14 mouse cellular contexts compared by ENCODE assay signal in the genomic region with DNA sequence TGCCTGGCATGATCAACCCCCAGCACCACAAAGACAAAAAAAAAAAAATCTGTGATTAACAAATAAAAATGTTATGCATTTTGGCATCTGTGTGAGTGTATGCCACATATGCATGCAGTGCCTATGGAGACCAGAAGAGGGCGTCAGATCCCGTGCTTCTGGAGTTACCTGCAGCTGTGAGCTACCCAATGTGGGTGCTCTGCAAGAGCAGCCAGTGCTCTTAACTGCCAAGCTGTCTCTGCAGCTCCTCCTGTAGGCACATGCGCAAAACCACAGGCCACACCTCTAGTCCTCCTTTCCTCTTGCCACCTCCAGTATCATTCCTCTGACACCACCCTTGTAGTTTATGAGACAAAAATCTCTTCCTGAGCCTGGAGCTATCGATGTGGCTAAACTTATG. TPM values are rescaled to one million over a fixed set of nuclear protein-coding genes. Genes with fewer than 3 reads are reported as not detected.
DNase-seq lines count a peak whose midpoint lies in the region; ATAC-seq and TF ChIP-seq lines count a peak whose summit lies in the region.
"Had no signal": no experiment of that assay in that cellular context is flagged by ENCODE, and none has a peak within 500 bp of the region (broad histone marks: within the 10 kb centered on the region; RNA-seq: fewer than 3 reads in every experiment).

No protein-coding gene starts in this region.

- no peak overlapping the region for H3K27ac ChIP-seq in kidney, postnatal 0 days
- H3K27ac ChIP-seq in kidney, embryonic 14.5 days (ENCODE audit: low read depth, low read length) = no peak overlapping the region
- H3K27ac ChIP-seq in liver, embryonic 14.5 days = peak overlapping the region; percentile 33
- no peak overlapping the region for H3K27ac ChIP-seq in limb, embryonic 10.5 days

- H3K4me2 ChIP-seq in kidney, postnatal 0 days (ENCODE audit: low read length) = no peak overlapping the region
- no peak overlapping the region for H3K4me2 ChIP-seq in kidney, embryonic 14.5 days (replicated peaks; ENCODE audit: low read depth, low read length)
- H3K4me2 ChIP-seq in liver, embryonic 14.5 days (ENCODE audit: low read depth) = no peak overlapping the region

- TF ChIP-seq CTCF in kidney, postnatal 0 days (IDR thresholded peaks at IDR 0.05; ENCODE audit: low read depth) = peak; percentile 39; the same call in 1 of the 2 replicates
- peak; percentile 76 for TF ChIP-seq CTCF in E14TG2a.4 (conservative IDR thresholded peaks at IDR 0.05; ENCODE audit: low read length)
- peak; percentile 82 for TF ChIP-seq CTCF in liver, embryonic 14.5 days (IDR thresholded peaks at IDR 0.05; ENCODE audit: low read depth)

- no peak for ATAC-seq in kidney, postnatal 0 days (replicated peaks; ENCODE audit: low FRiP score, low read depth)
- no peak for ATAC-seq in kidney, embryonic 14.5 days (ENCODE audit: low FRiP score, low TSS enrichment)
- no peak for ATAC-seq in liver, embryonic 14.5 days (ENCODE audit: insufficient read depth)

- no peaks in the 10 kb centered on the region for H3K27me3 ChIP-seq in kidney, postnatal 0 days (ENCODE audit: insufficient read depth, low read length)
- peaks cover 13% of the 10 kb centered on the region for H3K27me3 ChIP-seq in kidney, embryonic 14.5 days (ENCODE audit: control insufficient read depth, insufficient read depth, low read length)
- peaks cover 32% of the 10 kb centered on the region for H3K27me3 ChIP-seq in E14TG2a.4 (ENCODE audit: insufficient read depth, low read length)
- H3K27me3 ChIP-seq in liver, embryonic 14.5 days (ENCODE audit: control insufficient read depth, insufficient read depth, low read length) = peaks cover 3% of the 10 kb centered on the region; the same call in 1 of the 2 replicates
- H3K27me3 ChIP-seq in limb, embryonic 10.5 days (ENCODE audit: low read depth, poor library complexity, severe bottlenecking) = peaks cover 31% of the 10 kb centered on the region

- H3K9me3 ChIP-seq in kidney, postnatal 0 days (replicated peaks; ENCODE audit: low read length) = no peaks in the 10 kb centered on the region
- H3K9me3 ChIP-seq in kidney, embryonic 14.5 days (ENCODE audit: control insufficient read depth, low read length) = no peaks in the 10 kb centered on the region
- no peaks in the 10 kb centered on the region for H3K9me3 ChIP-seq in E14TG2a.4 (ENCODE audit: low read length)
- H3K9me3 ChIP-seq in liver, embryonic 14.5 days (ENCODE audit: control insufficient read depth, low read length) = no peaks in the 10 kb centered on the region; the same call in 1 of the 2 replicates
- H3K9me3 ChIP-seq in limb, embryonic 10.5 days (replicated peaks) = no peaks in the 10 kb centered on the region

- H3K9ac ChIP-seq in kidney, postnatal 0 days (ENCODE audit: low read depth, low read length) = no peak overlapping the region
- H3K9ac ChIP-seq in kidney, embryonic 14.5 days (ENCODE audit: low read depth, low read length) = no peak overlapping the region
- H3K9ac ChIP-seq in liver, embryonic 14.5 days (replicated peaks) = no peak overlapping the region

- no peak overlapping the region for H3K4me3 ChIP-seq in kidney, postnatal 0 days (replicated peaks; ENCODE audit: low read depth, low read length)
- no peak overlapping the region for H3K4me3 ChIP-seq in kidney, embryonic 14.5 days (ENCODE audit: low read length)
- no peak overlapping the region for H3K4me3 ChIP-seq in E14TG2a.4 (replicated peaks; ENCODE audit: low read length)
- H3K4me3 ChIP-seq in liver, embryonic 14.5 days (ENCODE audit: insufficient read depth in 1 of 2, low read depth in 2 of 2, low read length in 2 of 2) = no peak overlapping the region
- H3K4me3 ChIP-seq in limb, embryonic 10.5 days = no peak overlapping the region

- no peak for DNase-seq in kidney, postnatal 0 days (ENCODE audit: low spot score)
- peak; percentile 39 for DNase-seq in MEL-GATA-1-ER (ENCODE audit: extremely low read depth, low read depth)
- DNase-seq in liver, embryonic 14.5 days (ENCODE audit: low read depth in 3 of 3, low spot score in 3 of 3) = no peak
- no peak for DNase-seq in ovary, postnatal 10 days (ENCODE audit: low spot score)
- DNase-seq in limb, embryonic 10.5 days (ENCODE audit: low spot score) = no peak
- DNase-seq in neural tube, embryonic 10.5 days (ENCODE audit: extremely low spot score, low spot score) = no peak
- DNase-seq: adrenal gland, postnatal 36 days; cerebellum, postnatal 10 days; gastrocnemius, postnatal 10 days; heart, postnatal 36 days; kidney, postnatal 14 days had no signal

- H3K4me1 ChIP-seq in kidney, postnatal 0 days (replicated peaks; ENCODE audit: insufficient read depth, low read length) = no peaks in the 10 kb centered on the region
- H3K4me1 ChIP-seq in kidney, embryonic 14.5 days (ENCODE audit: control insufficient read depth, insufficient read depth, low read length) = no peaks in the 10 kb centered on the region
- peaks cover 42% of the 10 kb centered on the region for H3K4me1 ChIP-seq in E14TG2a.4 (replicated peaks; ENCODE audit: low read depth, low read length)
- peaks cover 33 to 39% of the 10 kb centered on the region in 2 experiments for H3K4me1 ChIP-seq in liver, embryonic 14.5 days (replicated peaks; ENCODE audit: control insufficient read depth in 2 of 2, insufficient read depth in 2 of 2, low read length in 1 of 2)
- H3K4me1 ChIP-seq in limb, embryonic 10.5 days = peaks cover 12% of the 10 kb centered on the region

- no peak for TF ChIP-seq EP300 in liver, embryonic 14.5 days (IDR thresholded peaks at IDR 0.05; ENCODE audit: low read depth)

- H3K36me3 ChIP-seq in kidney, postnatal 0 days (ENCODE audit: insufficient read depth, low read length) = no peaks in the 10 kb centered on the region
- H3K36me3 ChIP-seq in kidney, embryonic 14.5 days (ENCODE audit: control insufficient read depth, insufficient read depth, low read length) = no peaks in the 10 kb centered on the region
- no peaks in the 10 kb centered on the region for H3K36me3 ChIP-seq in E14TG2a.4 (ENCODE audit: insufficient read depth, low read length)
- H3K36me3 ChIP-seq in liver, embryonic 14.5 days (replicated peaks; ENCODE audit: control insufficient read depth, insufficient read depth, low read depth) = no peaks in the 10 kb centered on the region
- no peaks in the 10 kb centered on the region for H3K36me3 ChIP-seq in limb, embryonic 10.5 days

- 63% methylated on average over 4 of the region's 4 CpGs for WGBS in kidney, postnatal 0 days
- 59% methylated on average over 4 of the region's 4 CpGs for WGBS in kidney, embryonic 14.5 days
- 29% methylated on average over 4 of the region's 4 CpGs for whole genome bisulfite sequencing in liver, embryonic 14.5 days (ENCODE audit: insufficient replicate concordance)
- WGBS in limb, embryonic 10.5 days = 67% methylated on average over 4 of the region's 4 CpGs

RNA-seq across cellular contexts. Expression of gene Tmem184a, which starts 10.3 kb away (rescaled TPM):
- 11.2 and 13.3 TPM in 2 replicates for polyA plus RNA-seq in kidney, postnatal 0 days (2015; fragmentation: Nextera tagmentation; extraction: Ambion mirVana)
- polyA plus RNA-seq in kidney, embryonic 14.5 days (2014; fragmentation: Nextera tagmentation; extraction: Ambion mirVana) = 3.7 and 4.9 TPM in 2 replicates
- polyA plus RNA-seq in liver, embryonic 14.5 days (2012; rRNA removed) = 0.75 TPM in 2 replicates
- polyA plus RNA-seq in liver, embryonic 14.5 days (2014; fragmentation: Nextera tagmentation; extraction: Ambion mirVana) = 0.90 and 1.2 TPM in 2 replicates
- 2.1 and 2.2 TPM in 2 replicates for polyA plus RNA-seq in limb, embryonic 10.5 days (2016; fragmentation: Nextera tagmentation; extraction: Ambion mirVana)

RNA-seq across cellular contexts. Expression of gene Gm26938, which starts 16.8 kb away (rescaled TPM):
- polyA plus RNA-seq in kidney, postnatal 0 days (2015; fragmentation: Nextera tagmentation; extraction: Ambion mirVana) = not detected in 2 replicates
- polyA plus RNA-seq in kidney, embryonic 14.5 days (2014; fragmentation: Nextera tagmentation; extraction: Ambion mirVana) = not detected in 2 replicates
- polyA plus RNA-seq in liver, embryonic 14.5 days (2012; rRNA removed) = not detected in 2 replicates
- not detected in 2 replicates for polyA plus RNA-seq in liver, embryonic 14.5 days (2014; fragmentation: Nextera tagmentation; extraction: Ambion mirVana)
- not detected in 2 replicates for polyA plus RNA-seq in limb, embryonic 10.5 days (2016; fragmentation: Nextera tagmentation; extraction: Ambion mirVana)
- polyA plus RNA-seq: embryonic facial prominence, embryonic 14.5 days had no signal

RNA-seq across cellular contexts. Expression of gene Psmg3, which starts 17.3 kb away (rescaled TPM):
- 61.0 and 66.9 TPM in 2 replicates for polyA plus RNA-seq in kidney, postnatal 0 days (2015; fragmentation: Nextera tagmentation; extraction: Ambion mirVana)
- 82.4 and 87.9 TPM in 2 replicates for polyA plus RNA-seq in kidney, embryonic 14.5 days (2014; fragmentation: Nextera tagmentation; extraction: Ambion mirVana)
- polyA plus RNA-seq in liver, embryonic 14.5 days (2012; rRNA removed) = 34.5 and 41.9 TPM in 2 replicates
- polyA plus RNA-seq in liver, embryonic 14.5 days (2014; fragmentation: Nextera tagmentation; extraction: Ambion mirVana) = 46.5 and 56.0 TPM in 2 replicates
- 89.9 and 116 TPM in 2 replicates for polyA plus RNA-seq in limb, embryonic 10.5 days (2016; fragmentation: Nextera tagmentation; extraction: Ambion mirVana)

RNA-seq across cellular contexts. Expression of gene Mafk, which starts 18.1 kb away (rescaled TPM):
- 12.8 and 14.4 TPM in 2 replicates for polyA plus RNA-seq in kidney, postnatal 0 days (2015; fragmentation: Nextera tagmentation; extraction: Ambion mirVana)
- 2.5 and 5.3 TPM in 2 replicates for polyA plus RNA-seq in kidney, embryonic 14.5 days (2014; fragmentation: Nextera tagmentation; extraction: Ambion mirVana)
- 21.6 and 23.0 TPM in 2 replicates for polyA plus RNA-seq in liver, embryonic 14.5 days (2012; rRNA removed)
- polyA plus RNA-seq in liver, embryonic 14.5 days (2014; fragmentation: Nextera tagmentation; extraction: Ambion mirVana) = 20.7 and 22.7 TPM in 2 replicates
- polyA plus RNA-seq in limb, embryonic 10.5 days (2016; fragmentation: Nextera tagmentation; extraction: Ambion mirVana) = 7.1 and 8.1 TPM in 2 replicates

RNA-seq across cellular contexts. Expression of gene Ints1, which starts 33.9 kb away (rescaled TPM):
- 17.9 and 19.0 TPM in 2 replicates for polyA plus RNA-seq in kidney, postnatal 0 days (2015; fragmentation: Nextera tagmentation; extraction: Ambion mirVana)
- polyA plus RNA-seq in kidney, embryonic 14.5 days (2014; fragmentation: Nextera tagmentation; extraction: Ambion mirVana) = 32.2 and 40.7 TPM in 2 replicates
- polyA plus RNA-seq in liver, embryonic 14.5 days (2012; rRNA removed) = 12.1 and 14.5 TPM in 2 replicates
- 13.5 and 17.5 TPM in 2 replicates for polyA plus RNA-seq in liver, embryonic 14.5 days (2014; fragmentation: Nextera tagmentation; extraction: Ambion mirVana)
- 42.5 and 43.7 TPM in 2 replicates for polyA plus RNA-seq in limb, embryonic 10.5 days (2016; fragmentation: Nextera tagmentation; extraction: Ambion mirVana)
